Comparison of ENCODE assay signal across 15 mouse cellular contexts in the genomic region with DNA sequence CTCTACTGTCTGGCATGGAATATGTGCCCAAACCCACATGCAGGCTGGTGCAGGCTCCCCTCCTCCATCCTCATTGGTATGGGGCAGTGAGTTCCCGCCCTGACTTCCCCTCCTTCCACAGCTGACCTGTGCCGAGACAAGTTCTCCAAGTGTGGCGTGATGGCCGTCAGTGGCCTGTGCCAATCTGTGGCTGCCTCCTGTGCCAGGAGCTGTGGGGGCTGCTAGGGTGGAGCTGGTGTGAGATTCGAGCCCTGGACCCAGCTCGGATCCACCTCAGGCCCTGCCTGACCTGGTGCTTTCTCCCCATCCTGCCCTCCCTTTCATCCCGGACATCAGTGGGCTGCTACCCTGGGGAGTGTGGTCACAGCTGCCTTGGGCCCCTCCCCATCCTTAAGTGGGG. TPM values are rescaled to one million over a fixed set of nuclear protein-coding genes. Genes with fewer than 3 reads are reported as not detected.
DNase-seq lines count a peak whose midpoint lies in the region; ATAC-seq and TF ChIP-seq lines count a peak whose summit lies in the region.
"Had no signal": no experiment of that assay in that cellular context is flagged by ENCODE, and none has a peak within 500 bp of the region (broad histone marks: within the 10 kb centered on the region; RNA-seq: fewer than 3 reads in every experiment).

No protein-coding gene starts in this region.

- H3K4me1 ChIP-seq in embryonic facial prominence, embryonic 12.5 days: peaks cover 37% of the 10 kb centered on the region
- H3K4me1 ChIP-seq in embryonic facial prominence, embryonic 10.5 days: peaks cover 66% of the 10 kb centered on the region
- H3K4me1 ChIP-seq in heart, embryonic 13.5 days: peaks cover 65% of the 10 kb centered on the region
- peaks cover 58% of the 10 kb centered on the region for H3K4me1 ChIP-seq in heart, embryonic 10.5 days
- peaks cover 7% of the 10 kb centered on the region for H3K4me1 ChIP-seq in lung, embryonic 14.5 days (ENCODE audit: insufficient read depth)
- peaks cover under 1% of the 10 kb centered on the region; the same call in 1 of the 2 replicates for H3K4me1 ChIP-seq in lung, postnatal 0 days (ENCODE audit: insufficient read depth, low read depth, low read length)
- H3K4me1 ChIP-seq in embryonic facial prominence, embryonic 13.5 days: peaks cover 71% of the 10 kb centered on the region

- H3K27ac ChIP-seq in embryonic facial prominence, embryonic 12.5 days: no peak overlapping the region
- H3K27ac ChIP-seq in embryonic facial prominence, embryonic 10.5 days (replicated peaks): no peak overlapping the region
- H3K27ac ChIP-seq in heart, embryonic 13.5 days (replicated peaks): no peak overlapping the region; the same call in 1 of the 2 replicates
- H3K27ac ChIP-seq in heart, embryonic 10.5 days: no peak overlapping the region
- peak overlapping the region; percentile 32; the same call in 1 of the 2 replicates for H3K27ac ChIP-seq in lung, embryonic 14.5 days (ENCODE audit: low read depth)
- H3K27ac ChIP-seq in lung, postnatal 0 days (ENCODE audit: low read length): no peak overlapping the region
- peak overlapping the region; percentile 33; the same call in 1 of the 2 replicates for H3K27ac ChIP-seq in embryonic facial prominence, embryonic 13.5 days

- WGBS in embryonic facial prominence, embryonic 12.5 days: 82% methylated on average over 7 of the region's 7 CpGs
- WGBS in embryonic facial prominence, embryonic 10.5 days: 86% methylated on average over 7 of the region's 7 CpGs
- WGBS in heart, embryonic 13.5 days: 60% methylated on average over 7 of the region's 7 CpGs
- WGBS in heart, embryonic 10.5 days: 74% methylated on average over 7 of the region's 7 CpGs
- WGBS in lung, embryonic 14.5 days: 64% methylated on average over 7 of the region's 7 CpGs
- 59% methylated on average over 7 of the region's 7 CpGs for WGBS in lung, postnatal 0 days
- whole genome bisulfite sequencing in embryonic facial prominence, embryonic 13.5 days: 74% methylated on average over 7 of the region's 7 CpGs

- no peaks in the 10 kb centered on the region for H3K27me3 ChIP-seq in embryonic facial prominence, embryonic 12.5 days
- H3K27me3 ChIP-seq in embryonic facial prominence, embryonic 10.5 days (replicated peaks; ENCODE audit: low read depth, poor library complexity, severe bottlenecking): no peaks in the 10 kb centered on the region
- no peaks in the 10 kb centered on the region for H3K27me3 ChIP-seq in heart, embryonic 13.5 days (replicated peaks)
- H3K27me3 ChIP-seq in heart, embryonic 10.5 days (ENCODE audit: insufficient read depth, poor library complexity, severe bottlenecking): no peaks in the 10 kb centered on the region
- no peaks in the 10 kb centered on the region for H3K27me3 ChIP-seq in lung, embryonic 14.5 days (ENCODE audit: insufficient read depth, low read length)
- H3K27me3 ChIP-seq in lung, postnatal 0 days (replicated peaks; ENCODE audit: insufficient read depth, low read length): no peaks in the 10 kb centered on the region
- H3K27me3 ChIP-seq in embryonic facial prominence, embryonic 13.5 days: no peaks in the 10 kb centered on the region

- TF ChIP-seq EP300 in lung, postnatal 0 days (IDR thresholded peaks at IDR 0.05): no peak

- no peaks in the 10 kb centered on the region for H3K9me3 ChIP-seq in embryonic facial prominence, embryonic 12.5 days
- no peaks in the 10 kb centered on the region for H3K9me3 ChIP-seq in embryonic facial prominence, embryonic 10.5 days
- H3K9me3 ChIP-seq in heart, embryonic 13.5 days: no peaks in the 10 kb centered on the region
- no peaks in the 10 kb centered on the region for H3K9me3 ChIP-seq in heart, embryonic 10.5 days
- no peaks in the 10 kb centered on the region for H3K9me3 ChIP-seq in lung, embryonic 14.5 days (ENCODE audit: low read depth, low read length)
- H3K9me3 ChIP-seq in lung, postnatal 0 days (ENCODE audit: low read length): no peaks in the 10 kb centered on the region
- no peaks in the 10 kb centered on the region for H3K9me3 ChIP-seq in embryonic facial prominence, embryonic 13.5 days

- no peak overlapping the region for H3K4me2 ChIP-seq in embryonic facial prominence, embryonic 12.5 days (replicated peaks)
- no peak overlapping the region for H3K4me2 ChIP-seq in heart, embryonic 13.5 days
- H3K4me2 ChIP-seq in lung, embryonic 14.5 days: no peak overlapping the region
- no peak overlapping the region for H3K4me2 ChIP-seq in lung, postnatal 0 days (replicated peaks; ENCODE audit: low read depth, low read length)
- H3K4me2 ChIP-seq in embryonic facial prominence, embryonic 13.5 days: no peak overlapping the region

- no peak for TF ChIP-seq CTCF in lung, embryonic 14.5 days (IDR thresholded peaks at IDR 0.05; ENCODE audit: low read depth)
- TF ChIP-seq CTCF in lung, postnatal 0 days (IDR thresholded peaks at IDR 0.05): no peak

- DNase-seq in embryonic facial prominence, embryonic 10.5 days (ENCODE audit: low spot score): no peak
- DNase-seq in heart, embryonic 10.5 days (ENCODE audit: low spot score): no peak
- no peak for DNase-seq in lung, embryonic 14.5 days
- no peak for DNase-seq in lung, postnatal 0 days (ENCODE audit: low spot score)
- DNase-seq in embryo, embryonic 11 days: no peak
- DNase-seq: cerebellum, adult 8-10 months; kidney, adult 2 months; kidney, postnatal 36 days; layer of hippocampus, adult 9-11 months; liver; liver, postnatal 0 days; thymus, postnatal 4 days had no signal

- peaks cover 63% of the 10 kb centered on the region for H3K36me3 ChIP-seq in embryonic facial prominence, embryonic 12.5 days
- peaks cover 85% of the 10 kb centered on the region for H3K36me3 ChIP-seq in embryonic facial prominence, embryonic 10.5 days (replicated peaks)
- H3K36me3 ChIP-seq in heart, embryonic 13.5 days: peaks cover 56% of the 10 kb centered on the region
- peaks cover 73% of the 10 kb centered on the region for H3K36me3 ChIP-seq in heart, embryonic 10.5 days
- H3K36me3 ChIP-seq in lung, embryonic 14.5 days (ENCODE audit: insufficient read depth): peaks cover 64% of the 10 kb centered on the region
- 0 out of 2 replicates have a peak, but pooled peaks cover 4% of the 10 kb centered on the region for H3K36me3 ChIP-seq in lung, postnatal 0 days (ENCODE audit: insufficient read depth, low read length)
- peaks cover 75% of the 10 kb centered on the region for H3K36me3 ChIP-seq in embryonic facial prominence, embryonic 13.5 days

- H3K4me3 ChIP-seq in embryonic facial prominence, embryonic 12.5 days: no peak overlapping the region
- no peak overlapping the region for H3K4me3 ChIP-seq in embryonic facial prominence, embryonic 10.5 days
- no peak overlapping the region for H3K4me3 ChIP-seq in heart, embryonic 13.5 days
- H3K4me3 ChIP-seq in heart, embryonic 10.5 days: no peak overlapping the region
- H3K4me3 ChIP-seq in lung, embryonic 14.5 days (ENCODE audit: low read depth, low read length): no peak overlapping the region
- H3K4me3 ChIP-seq in lung, postnatal 0 days (ENCODE audit: low read depth, low read length): no peak overlapping the region
- H3K4me3 ChIP-seq in embryonic facial prominence, embryonic 13.5 days: no peak overlapping the region

- no peak for ATAC-seq in embryonic facial prominence, embryonic 12.5 days (ENCODE audit: insufficient number of reproducible peaks, insufficient read depth, low FRiP score, low TSS enrichment)
- no peak for ATAC-seq in heart, embryonic 13.5 days (ENCODE audit: extremely low read depth, insufficient number of reproducible peaks, low FRiP score, low TSS enrichment)
- ATAC-seq in lung, embryonic 14.5 days (ENCODE audit: insufficient read depth): no peak
- no peak for ATAC-seq in lung, postnatal 0 days
- no peak for ATAC-seq in embryonic facial prominence, embryonic 13.5 days (ENCODE audit: insufficient number of reproducible peaks, insufficient read depth, low FRiP score, low TSS enrichment, low read depth)
- ATAC-seq: liver, postnatal 0 days had no signal

- H3K9ac ChIP-seq in embryonic facial prominence, embryonic 12.5 days: peak overlapping the region; percentile 13; the same call in 1 of the 2 replicates
- H3K9ac ChIP-seq in heart, embryonic 13.5 days: peak overlapping the region; percentile 34; the same call in 1 of the 2 replicates
- H3K9ac ChIP-seq in lung, embryonic 14.5 days: no peak overlapping the region
- H3K9ac ChIP-seq in lung, postnatal 0 days (replicated peaks; ENCODE audit: low read depth): no peak overlapping the region
- no peak overlapping the region for H3K9ac ChIP-seq in embryonic facial prominence, embryonic 13.5 days
- H3K9ac ChIP-seq: liver, postnatal 0 days had no signal

RNA-seq across cellular contexts. Expression of gene Mfap2, which starts 5.1 kb away (rescaled TPM):
- polyA plus RNA-seq in embryonic facial prominence, embryonic 12.5 days (2016; fragmentation: Nextera tagmentation; extraction: Ambion mirVana): 646 and 656 TPM in 2 replicates
- 399 and 480 TPM in 2 replicates for polyA plus RNA-seq in embryonic facial prominence, embryonic 10.5 days (2016; fragmentation: Nextera tagmentation; extraction: Ambion mirVana)
- 273 and 299 TPM in 2 replicates for polyA plus RNA-seq in heart, embryonic 13.5 days (2015; fragmentation: Nextera tagmentation; extraction: Ambion mirVana)
- 159 and 233 TPM in 2 replicates for polyA plus RNA-seq in heart, embryonic 10.5 days (2016; fragmentation: Nextera tagmentation; extraction: Ambion mirVana)
- polyA plus RNA-seq in lung, embryonic 14.5 days (2014; fragmentation: Nextera tagmentation; extraction: Ambion mirVana): 517 and 566 TPM in 2 replicates
- polyA plus RNA-seq in lung, postnatal 0 days (2015; fragmentation: Nextera tagmentation; extraction: Ambion mirVana): 398 and 422 TPM in 2 replicates
- 771 and 792 TPM in 2 replicates for polyA plus RNA-seq in embryonic facial prominence, embryonic 13.5 days (2015; fragmentation: Nextera tagmentation; extraction: Ambion mirVana)

RNA-seq across cellular contexts. Expression of gene Atp13a2, which starts 28.7 kb away (rescaled TPM):
- 56.1 and 63.3 TPM in 2 replicates for polyA plus RNA-seq in embryonic facial prominence, embryonic 12.5 days (2016; fragmentation: Nextera tagmentation; extraction: Ambion mirVana)
- 42.4 and 43.2 TPM in 2 replicates for polyA plus RNA-seq in embryonic facial prominence, embryonic 10.5 days (2016; fragmentation: Nextera tagmentation; extraction: Ambion mirVana)
- polyA plus RNA-seq in heart, embryonic 13.5 days (2015; fragmentation: Nextera tagmentation; extraction: Ambion mirVana): 28.7 and 29.4 TPM in 2 replicates
- polyA plus RNA-seq in heart, embryonic 10.5 days (2016; fragmentation: Nextera tagmentation; extraction: Ambion mirVana): 34.9 and 37.8 TPM in 2 replicates
- 34.0 and 37.2 TPM in 2 replicates for polyA plus RNA-seq in lung, embryonic 14.5 days (2014; fragmentation: Nextera tagmentation; extraction: Ambion mirVana)
- polyA plus RNA-seq in lung, postnatal 0 days (2015; fragmentation: Nextera tagmentation; extraction: Ambion mirVana): 34.2 and 34.4 TPM in 2 replicates
- 38.9 and 40.2 TPM in 2 replicates for polyA plus RNA-seq in embryonic facial prominence, embryonic 13.5 days (2015; fragmentation: Nextera tagmentation; extraction: Ambion mirVana)

RNA-seq across cellular contexts. Expression of gene Crocc, which starts 45.0 kb away (rescaled TPM):
- 13.2 TPM in 2 replicates for polyA plus RNA-seq in embryonic facial prominence, embryonic 12.5 days (2016; fragmentation: Nextera tagmentation; extraction: Ambion mirVana)
- polyA plus RNA-seq in embryonic facial prominence, embryonic 10.5 days (2016; fragmentation: Nextera tagmentation; extraction: Ambion mirVana): 11.0 and 11.3 TPM in 2 replicates
- polyA plus RNA-seq in heart, embryonic 13.5 days (2015; fragmentation: Nextera tagmentation; extraction: Ambion mirVana): 3.4 and 3.5 TPM in 2 replicates
- polyA plus RNA-seq in heart, embryonic 10.5 days (2016; fragmentation: Nextera tagmentation; extraction: Ambion mirVana): 4.7 and 6.4 TPM in 2 replicates
- 7.4 and 9.8 TPM in 2 replicates for polyA plus RNA-seq in lung, embryonic 14.5 days (2014; fragmentation: Nextera tagmentation; extraction: Ambion mirVana)
- 2.3 and 2.9 TPM in 2 replicates for polyA plus RNA-seq in lung, postnatal 0 days (2015; fragmentation: Nextera tagmentation; extraction: Ambion mirVana)
- 6.1 and 7.8 TPM in 2 replicates for polyA plus RNA-seq in embryonic facial prominence, embryonic 13.5 days (2015; fragmentation: Nextera tagmentation; extraction: Ambion mirVana)

RNA-seq across cellular contexts. Expression of gene Sdhb, which starts 54.4 kb away (rescaled TPM):
- 388 and 392 TPM in 2 replicates for polyA plus RNA-seq in embryonic facial prominence, embryonic 12.5 days (2016; fragmentation: Nextera tagmentation; extraction: Ambion mirVana)
- polyA plus RNA-seq in embryonic facial prominence, embryonic 10.5 days (2016; fragmentation: Nextera tagmentation; extraction: Ambion mirVana): 432 and 438 TPM in 2 replicates
- polyA plus RNA-seq in heart, embryonic 13.5 days (2015; fragmentation: Nextera tagmentation; extraction: Ambion mirVana): 807 and 886 TPM in 2 replicates
- 605 and 778 TPM in 2 replicates for polyA plus RNA-seq in heart, embryonic 10.5 days (2016; fragmentation: Nextera tagmentation; extraction: Ambion mirVana)
- polyA plus RNA-seq in lung, embryonic 14.5 days (2014; fragmentation: Nextera tagmentation; extraction: Ambion mirVana): 382 and 392 TPM in 2 replicates
- 251 and 275 TPM in 2 replicates for polyA plus RNA-seq in lung, postnatal 0 days (2015; fragmentation: Nextera tagmentation; extraction: Ambion mirVana)
- polyA plus RNA-seq in embryonic facial prominence, embryonic 13.5 days (2015; fragmentation: Nextera tagmentation; extraction: Ambion mirVana): 393 and 412 TPM in 2 replicates

Comparison
In these comparisons a context has a peak if more than half of its experiments do, and no peak if none do; other contexts are left out.
1. H3K27ac ChIP-seq: peak in lung, embryonic 14.5 days (single experiment) and embryonic facial prominence, embryonic 13.5 days (single experiment); none in embryonic facial prominence, embryonic 12.5 days (single experiment), embryonic facial prominence, embryonic 10.5 days (single experiment), heart, embryonic 13.5 days (single experiment), heart, embryonic 10.5 days (single experiment) and lung, postnatal 0 days (single experiment).
2. H3K9ac ChIP-seq: peak in embryonic facial prominence, embryonic 12.5 days (single experiment) and heart, embryonic 13.5 days (single experiment); none in lung, embryonic 14.5 days (single experiment), lung, postnatal 0 days (single experiment) and embryonic facial prominence, embryonic 13.5 days (single experiment).